Mouse (Mus musculus) intestine, postnatal 0 days (tissue): ENCODE results near the gene Fahd1. TPM values are rescaled to one million over a fixed set of nuclear protein-coding genes. Genes with fewer than 3 reads are reported as not detected.

Experiments used
- ATAC-seq: fragments of 200-750 bp; cut with Nextera tagmentation; 2 replicates; pipeline ENCODE4 v1.8.0; 2017; ENCODE audit warnings: mild to moderate bottlenecking, moderate TSS enrichment, moderate library complexity
- H3K27ac ChIP-seq: fragments of 300-500 bp; sonication (generic); 2 replicates; pipeline ENCODE4 v1.5.1; 2014; ENCODE audit warnings: mild to moderate bottlenecking, low read depth, low read length, moderate library complexity
- H3K27me3 ChIP-seq: fragments of 300-500 bp; sonication (generic); replicated peaks from 2 replicates; pipeline ENCODE4 v1.6.1; 2014; ENCODE audit warnings: low read length, mixed read lengths; ENCODE audit not compliant: control insufficient read depth, insufficient read depth
- H3K36me3 ChIP-seq: fragments of 300-500 bp; sonication (generic); 2 replicates; pipeline ENCODE4 v1.6.1; 2014; ENCODE audit warnings: mild to moderate bottlenecking, moderate library complexity; ENCODE audit not compliant: control insufficient read depth, insufficient read depth
- H3K4me1 ChIP-seq: fragments of 300-500 bp; sonication (generic); replicated peaks from 2 replicates; pipeline ENCODE4 v1.6.1; 2014; ENCODE audit warnings: antibody characterized with exemption, low read length, mixed read lengths; ENCODE audit not compliant: control insufficient read depth, insufficient read depth
- H3K4me2 ChIP-seq: fragments of 300-500 bp; sonication (generic); replicated peaks from 2 replicates; pipeline ENCODE4 v1.6.1; 2014; ENCODE audit warnings: low read depth, mild to moderate bottlenecking, moderate library complexity
- H3K4me3 ChIP-seq: fragments of 300-500 bp; sonication (generic); 2 replicates; pipeline ENCODE4 v1.5.1; 2014; ENCODE audit warnings: low read depth, low read length
- H3K9ac ChIP-seq: fragments of 300-500 bp; sonication (generic); 2 replicates; pipeline ENCODE4 v1.6.1; 2014; ENCODE audit warnings: mild to moderate bottlenecking, low read depth, low read length
- H3K9me3 ChIP-seq: fragments of 300-500 bp; sonication (generic); 2 replicates; pipeline ENCODE4 v1.6.1; 2016; ENCODE audit warnings: mixed run types; ENCODE audit not compliant: control insufficient read depth
- CTCF ChIP-seq: sonication (generic); IDR thresholded peaks from 2 replicates; pipeline ENCODE4 v1.5.1; 2016; ENCODE audit warnings: low read depth, mild to moderate bottlenecking, control low read depth, antibody characterized with exemption, moderate library complexity
- WGBS: fragments of 180-500 bp; shearing (Covaris S2); extraction: QIAGEN DNeasy Blood & Tissue Kit; methylation state at CpG from one replicate; pipeline ENCODE4 v1.1.7; 2014; 5-methylcytosine and 5-hydroxymethylcytosine counted together
- polyA plus RNA-seq: library from polyadenylated mRNA; unstranded; fragments of >200 nt; fragmentation: Nextera tagmentation; extraction: Ambion mirVana; gene quantifications from 2 replicates; pipeline ENCODE4 v1.2.1, GENCODE M21; 2015

Gene Fahd1
- polyA plus RNA-seq, 1 experiment from 2014 or later, result 165 TPM

DNA sequence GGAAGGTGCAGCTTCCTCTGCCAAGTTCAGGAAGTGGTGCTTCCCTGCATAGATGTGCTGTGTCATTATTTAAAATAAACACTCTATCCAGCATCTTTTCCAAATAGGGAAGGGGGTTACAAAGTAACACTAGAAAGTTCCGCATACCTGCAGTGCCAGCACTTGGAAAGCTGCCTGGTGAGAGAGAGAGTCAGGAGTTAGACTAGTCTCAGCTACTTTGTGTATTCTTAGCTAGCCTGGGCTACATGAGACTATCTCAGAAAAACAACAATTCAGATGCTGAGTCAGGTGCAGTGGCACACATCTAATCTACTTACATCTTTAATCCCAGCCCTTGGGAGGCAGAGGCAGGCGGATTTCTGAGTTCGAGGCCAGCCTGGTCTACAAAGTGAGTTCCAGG, 11.6 kb upstream of the Fahd1 start:
- Histone ChIP-seq H3K4me2 (no peak overlapping the region), H3K27ac (no peak overlapping the region), H3K9ac (no peak overlapping the region), H3K27me3 (no peaks in the 10 kb centered on the region), H3K36me3 (peaks cover 90% of the 10 kb centered on the region), H3K4me1 (no peaks in the 10 kb centered on the region), H3K9me3 (no peaks in the 10 kb centered on the region), H3K4me3 (no peak overlapping the region)
- TF ChIP-seq CTCF, result no peak
- no peak for ATAC-seq
- WGBS, result 96% methylated on average over 3 of the region's 3 CpGs

DNA sequence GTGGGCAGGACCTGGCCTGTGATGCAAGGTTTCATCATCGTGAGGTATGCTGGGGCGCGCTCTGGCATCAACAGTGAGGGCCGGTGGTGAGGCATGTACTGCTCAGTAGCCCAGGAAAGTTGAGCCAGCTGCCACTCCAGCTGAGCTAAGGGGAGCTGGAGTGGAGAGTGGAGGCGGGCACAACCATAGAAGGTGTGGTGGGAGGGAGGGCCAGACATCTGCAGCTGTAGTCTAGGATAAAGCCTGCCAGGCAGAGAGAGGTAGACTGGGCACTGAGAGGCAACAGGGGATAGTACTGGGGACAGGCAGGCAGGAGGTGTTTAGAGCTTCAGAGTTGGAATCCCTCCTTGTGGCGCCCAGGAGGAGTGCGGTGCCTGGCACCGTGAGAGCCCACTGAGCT, 9.9 kb upstream of the Fahd1 start:
- H3K27me3 ChIP-seq, result no peaks in the 10 kb centered on the region
- no peak overlapping the region for H3K27ac ChIP-seq
- no peak overlapping the region for H3K9ac ChIP-seq
- 90% methylated on average over 8 of the region's 8 CpGs for WGBS
- no peaks in the 10 kb centered on the region for H3K4me1 ChIP-seq
- no peak overlapping the region for H3K4me2 ChIP-seq
- H3K36me3 ChIP-seq, result peaks cover 91% of the 10 kb centered on the region
- no peak for ATAC-seq
- no peak for TF ChIP-seq CTCF
- no peak overlapping the region for H3K4me3 ChIP-seq
- H3K9me3 ChIP-seq, result no peaks in the 10 kb centered on the region

- no peak for ATAC-seq
- no peaks in the 10 kb centered on the region for H3K4me1 ChIP-seq
- no peak overlapping the region for H3K9ac ChIP-seq
- no peak for TF ChIP-seq CTCF
- no peaks in the 10 kb centered on the region for H3K27me3 ChIP-seq
- no peaks in the 10 kb centered on the region for H3K9me3 ChIP-seq
- H3K4me3 ChIP-seq, result no peak overlapping the region
- no peak overlapping the region for H3K4me2 ChIP-seq
- 87% methylated on average over 6 of the region's 6 CpGs for WGBS
- H3K27ac ChIP-seq, result no peak overlapping the region
- H3K36me3 ChIP-seq, result peaks cover 92% of the 10 kb centered on the region
These were observed 8.8 kb upstream of the Fahd1 start for GRCm38 (mm10) chr17:24858967-24859366.

GRCm38 (mm10) chr17:24857831-24858470, 7.8 kb upstream of the Fahd1 start:
- 75% methylated on average over 8 of the region's 8 CpGs for WGBS
- H3K9ac ChIP-seq, result no peak overlapping the region
- H3K9me3 ChIP-seq, result no peaks in the 10 kb centered on the region
- H3K27me3 ChIP-seq, result no peaks in the 10 kb centered on the region
- H3K4me1 ChIP-seq, result no peaks in the 10 kb centered on the region
- H3K27ac ChIP-seq, result no peak overlapping the region
- no peak for ATAC-seq
- TF ChIP-seq CTCF, result no peak
- H3K36me3 ChIP-seq, result peaks cover 92% of the 10 kb centered on the region
- no peak overlapping the region for H3K4me3 ChIP-seq
- H3K4me2 ChIP-seq, result no peak overlapping the region

- no peak for ATAC-seq
- no peak overlapping the region for H3K9ac ChIP-seq
- peaks cover 81% of the 10 kb centered on the region for H3K36me3 ChIP-seq
- no peaks in the 10 kb centered on the region for H3K27me3 ChIP-seq
- 88% methylated on average over 13 of the region's 13 CpGs for WGBS
- no peak for TF ChIP-seq CTCF
- no peak overlapping the region for H3K4me3 ChIP-seq
- no peak overlapping the region for H3K27ac ChIP-seq
- no peaks in the 10 kb centered on the region for H3K4me1 ChIP-seq
- no peak overlapping the region for H3K4me2 ChIP-seq
- no peaks in the 10 kb centered on the region for H3K9me3 ChIP-seq
These were observed 6.4 kb upstream of the Fahd1 start for GRCm38 (mm10) chr17:24856589-24856988.

DNA sequence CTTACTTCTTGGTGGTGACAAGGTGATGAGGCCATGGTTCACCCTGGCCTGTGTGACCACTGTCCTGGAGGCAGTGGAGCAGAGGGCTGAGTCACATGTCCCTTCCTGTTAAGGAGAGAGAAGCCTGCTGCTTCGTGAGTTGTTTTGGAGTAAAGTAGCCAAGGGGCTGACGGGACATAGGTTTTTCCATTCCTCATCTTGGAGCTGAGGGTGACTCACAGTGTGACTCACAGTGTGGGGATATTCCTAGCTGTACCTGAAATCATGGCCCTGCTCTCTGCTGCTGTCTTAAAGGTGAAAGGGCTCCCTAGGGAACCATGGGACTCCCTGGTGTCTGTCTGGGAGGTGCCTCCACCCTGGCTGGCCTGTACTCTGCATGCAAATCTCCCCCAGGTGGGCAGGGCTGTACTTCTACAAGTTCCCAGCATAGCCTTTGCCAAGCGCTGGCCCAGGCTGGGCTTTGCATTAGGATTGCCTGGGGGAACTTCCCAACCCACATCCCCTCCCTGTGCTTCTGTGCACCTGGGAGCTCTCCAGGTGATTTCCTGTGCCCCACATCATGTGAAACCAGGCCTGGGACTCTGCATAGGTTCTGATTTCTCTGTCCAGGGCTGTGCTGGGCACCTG, 5.8 kb upstream of the Fahd1 start:
- H3K4me2 ChIP-seq, result no peak overlapping the region
- H3K27ac ChIP-seq, result peak overlapping the region; percentile 5; the same call in 1 of the 2 replicates
- ATAC-seq, result peak; percentile 29; the same call in 1 of the 2 replicates
- H3K36me3 ChIP-seq, result peaks cover 75% of the 10 kb centered on the region
- no peaks in the 10 kb centered on the region for H3K4me1 ChIP-seq
- TF ChIP-seq CTCF, result no peak
- no peak overlapping the region for H3K9ac ChIP-seq
- no peaks in the 10 kb centered on the region for H3K27me3 ChIP-seq
- no peak overlapping the region for H3K4me3 ChIP-seq
- 79% methylated on average over 3 of the region's 3 CpGs for WGBS
- no peaks in the 10 kb centered on the region for H3K9me3 ChIP-seq
